Mouse (Mus musculus): ENCODE measurements around the gene Zbtb8a. TPM values are rescaled to one million over a fixed set of nuclear protein-coding genes. Genes with fewer than 3 reads are reported as not detected.

The Zbtb8a gene
- polyA plus RNA-seq, 1 experiment, result 0.08 TPM

- H3K4me1 ChIP-seq (ENCODE audit: control insufficient read depth), result peaks cover 12% of the 10 kb centered on the region
- no peaks in the 10 kb centered on the region for H3K9me3 ChIP-seq (ENCODE audit: control insufficient read depth, low read length)
- H3K4me3 ChIP-seq (replicated peaks), result no peak overlapping the region
- no peaks in the 10 kb centered on the region for H3K27me3 ChIP-seq (ENCODE audit: control insufficient read depth)
- H3K36me3 ChIP-seq (ENCODE audit: control insufficient read depth), result no peaks in the 10 kb centered on the region
- TF ChIP-seq GATA1 (IDR thresholded peaks at IDR 0.05; ENCODE audit: low read length), result no peak
- no peak for TF ChIP-seq TAL1 (IDR thresholded peaks at IDR 0.05; ENCODE audit: low read length)
Observed at GRCm38 (mm10) chr4:129394089-129394870, 16.4 kb upstream of the Zbtb8a start.

GRCm38 (mm10) chr4:129390936-129391557 is 13.1 kb upstream of the Zbtb8a start:
- no peaks in the 10 kb centered on the region for H3K27me3 ChIP-seq (ENCODE audit: control insufficient read depth)
- no peak overlapping the region for H3K4me3 ChIP-seq (replicated peaks)
- no peaks in the 10 kb centered on the region for H3K36me3 ChIP-seq (ENCODE audit: control insufficient read depth)
- no peaks in the 10 kb centered on the region for H3K9me3 ChIP-seq (ENCODE audit: control insufficient read depth, low read length)
- peaks cover 26% of the 10 kb centered on the region for H3K4me1 ChIP-seq (ENCODE audit: control insufficient read depth)
- TF ChIP-seq GATA1 (IDR thresholded peaks at IDR 0.05; ENCODE audit: low read length) (no peak), TAL1 (IDR thresholded peaks at IDR 0.05; ENCODE audit: low read length) (no peak)

GRCm38 (mm10) chr4:129390216-129390743 is 12.4 kb upstream of the Zbtb8a start:
- Histone ChIP-seq H3K4me3 (replicated peaks) (no peak overlapping the region), H3K9me3 (ENCODE audit: control insufficient read depth, low read length) (no peaks in the 10 kb centered on the region), H3K36me3 (ENCODE audit: control insufficient read depth) (no peaks in the 10 kb centered on the region), H3K27me3 (ENCODE audit: control insufficient read depth) (no peaks in the 10 kb centered on the region), H3K4me1 (ENCODE audit: control insufficient read depth) (peaks cover 34% of the 10 kb centered on the region)
- no peak for TF ChIP-seq GATA1 (IDR thresholded peaks at IDR 0.05; ENCODE audit: low read length)
- no peak for TF ChIP-seq TAL1 (IDR thresholded peaks at IDR 0.05; ENCODE audit: low read length)

- peaks cover 38% of the 10 kb centered on the region for H3K4me1 ChIP-seq (ENCODE audit: control insufficient read depth)
Observed at GRCm38 (mm10) chr4:129388404-129388803, 10.5 kb upstream of the Zbtb8a start.

GRCm38 (mm10) chr4:129386989-129387388 is 9.1 kb upstream of the Zbtb8a start:
- TF ChIP-seq TAL1 (IDR thresholded peaks at IDR 0.05; ENCODE audit: low read length) (no peak), GATA1 (IDR thresholded peaks at IDR 0.05; ENCODE audit: low read length) (no peak)
- H3K36me3 ChIP-seq (ENCODE audit: control insufficient read depth), result no peaks in the 10 kb centered on the region
- H3K4me3 ChIP-seq (replicated peaks), result no peak overlapping the region
- H3K27me3 ChIP-seq (ENCODE audit: control insufficient read depth), result no peaks in the 10 kb centered on the region
- no peaks in the 10 kb centered on the region for H3K9me3 ChIP-seq (ENCODE audit: control insufficient read depth, low read length)
- peaks cover 37% of the 10 kb centered on the region for H3K4me1 ChIP-seq (ENCODE audit: control insufficient read depth)

More at GRCm38 (mm10) chr4:129388404-129388803, 10.5 kb upstream of the Zbtb8a start:
- TF ChIP-seq GATA1 (IDR thresholded peaks at IDR 0.05; ENCODE audit: low read length) (no peak), TAL1 (IDR thresholded peaks at IDR 0.05; ENCODE audit: low read length) (no peak)
- Histone ChIP-seq H3K9me3 (ENCODE audit: control insufficient read depth, low read length) (no peaks in the 10 kb centered on the region), H3K4me3 (replicated peaks) (no peak overlapping the region), H3K36me3 (ENCODE audit: control insufficient read depth) (no peaks in the 10 kb centered on the region), H3K27me3 (ENCODE audit: control insufficient read depth) (no peaks in the 10 kb centered on the region)

- H3K36me3 ChIP-seq (ENCODE audit: control insufficient read depth), result no peaks in the 10 kb centered on the region
- H3K27me3 ChIP-seq (ENCODE audit: control insufficient read depth), result no peaks in the 10 kb centered on the region
- H3K9me3 ChIP-seq (ENCODE audit: control insufficient read depth, low read length), result no peaks in the 10 kb centered on the region
- peaks cover 36% of the 10 kb centered on the region for H3K4me1 ChIP-seq (ENCODE audit: control insufficient read depth)
- no peak overlapping the region for H3K4me3 ChIP-seq (replicated peaks)
- peak; percentile 39; the same call in 1 of the 3 replicates for TF ChIP-seq TAL1 (IDR thresholded peaks at IDR 0.05; ENCODE audit: low read length)
- TF ChIP-seq GATA1 (IDR thresholded peaks at IDR 0.05; ENCODE audit: low read length), result peak; percentile 28; the same call in 1 of the 2 replicates
Observed at GRCm38 (mm10) chr4:129386269-129386946, 8.5 kb upstream of the Zbtb8a start.

- Histone ChIP-seq H3K27me3 (ENCODE audit: control insufficient read depth) (no peaks in the 10 kb centered on the region), H3K9me3 (ENCODE audit: control insufficient read depth, low read length) (no peaks in the 10 kb centered on the region), H3K36me3 (ENCODE audit: control insufficient read depth) (no peaks in the 10 kb centered on the region), H3K4me3 (replicated peaks) (no peak overlapping the region), H3K4me1 (ENCODE audit: control insufficient read depth) (peaks cover 38% of the 10 kb centered on the region)
- no peak for TF ChIP-seq TAL1 (IDR thresholded peaks at IDR 0.05; ENCODE audit: low read length)
- no peak for TF ChIP-seq GATA1 (IDR thresholded peaks at IDR 0.05; ENCODE audit: low read length)
Observed at GRCm38 (mm10) chr4:129385685-129386084, 7.8 kb upstream of the Zbtb8a start.

GRCm38 (mm10) chr4:129384440-129384839 is 6.5 kb upstream of the Zbtb8a start:
- Histone ChIP-seq H3K9me3 (ENCODE audit: control insufficient read depth, low read length) (no peaks in the 10 kb centered on the region), H3K36me3 (ENCODE audit: control insufficient read depth) (no peaks in the 10 kb centered on the region), H3K4me3 (replicated peaks) (no peak overlapping the region), H3K27me3 (ENCODE audit: control insufficient read depth) (peaks cover 5% of the 10 kb centered on the region; the same call in 1 of the 2 replicates), H3K4me1 (ENCODE audit: control insufficient read depth) (peaks cover 38% of the 10 kb centered on the region)
- no peak for TF ChIP-seq GATA1 (IDR thresholded peaks at IDR 0.05; ENCODE audit: low read length)
- TF ChIP-seq TAL1 (IDR thresholded peaks at IDR 0.05; ENCODE audit: low read length), result no peak

GRCm38 (mm10) chr4:129383586-129383985 is 5.7 kb upstream of the Zbtb8a start:
- Histone ChIP-seq H3K36me3 (ENCODE audit: control insufficient read depth) (no peaks in the 10 kb centered on the region), H3K4me1 (ENCODE audit: control insufficient read depth) (peaks cover 38% of the 10 kb centered on the region), H3K4me3 (replicated peaks) (no peak overlapping the region), H3K27me3 (ENCODE audit: control insufficient read depth) (peaks cover 11% of the 10 kb centered on the region), H3K9me3 (ENCODE audit: control insufficient read depth, low read length) (no peaks in the 10 kb centered on the region)
- TF ChIP-seq GATA1 (IDR thresholded peaks at IDR 0.05; ENCODE audit: low read length) (no peak), TAL1 (IDR thresholded peaks at IDR 0.05; ENCODE audit: low read length) (no peak)

All from erythroblast, embryonic 14.5 days (primary cell).